Mouse (Mus musculus) embryonic fibroblast, embryonic 13.5 days (primary cell): ENCODE measurements around the gene Rbm20.

Experiments
- CTCF ChIP-seq: IDR thresholded peaks from 2 replicates; pipeline ENCODE4 v1.5.1; 2011; ENCODE audit warnings: mild to moderate bottlenecking, control low read depth, low read length, moderate library complexity, borderline replicate concordance; ENCODE audit not compliant: insufficient read depth
- POLR2A ChIP-seq: IDR thresholded peaks from 2 replicates; pipeline ENCODE4 v1.6.1; 2011; ENCODE audit warnings: low read depth, mild to moderate bottlenecking, control low read depth, low read length, moderate library complexity

- TF ChIP-seq POLR2A: no peak
- TF ChIP-seq CTCF: no peak
These were observed 15.0 kb upstream of the Rbm20 start for GRCm38 (mm10) chr19:53661938-53662722.
